Mouse (Mus musculus) embryonic facial prominence, embryonic 14.5 days (tissue): Measurements from ENCODE around the gene Rps6. TPM values are rescaled to one million over a fixed set of nuclear protein-coding genes. Genes with fewer than 3 reads are reported as not detected.

Experiments
- ATAC-seq: fragments of 200-750 bp; cut with Nextera tagmentation; 2 replicates; pipeline ENCODE4 v1.8.0; 2017; ENCODE audit warnings: low read depth, moderate number of reproducible peaks, moderate TSS enrichment
- DNase-seq: peaks from one replicate; pipeline ENCODE4 v3.0.0-alpha.2; 2015; ENCODE audit warnings: low spot score
- H3K27ac ChIP-seq: fragments of 300-500 bp; sonication (generic); replicated peaks from 2 replicates; pipeline ENCODE4 v1.5.1; 2014; ENCODE audit warnings: low read depth, mild to moderate bottlenecking, low read length, moderate library complexity
- H3K27me3 ChIP-seq: fragments of 300-500 bp; sonication (generic); replicated peaks from 2 replicates; pipeline ENCODE4 v1.6.1; 2014; ENCODE audit warnings: low read length; ENCODE audit not compliant: control insufficient read depth, insufficient read depth
- H3K36me3 ChIP-seq: fragments of 300-500 bp; sonication (generic); 2 replicates; pipeline ENCODE4 v1.6.1; 2014; ENCODE audit warnings: low read length, mixed read lengths; ENCODE audit not compliant: control insufficient read depth, insufficient read depth
- H3K4me1 ChIP-seq: fragments of 300-500 bp; sonication (generic); 2 replicates; pipeline ENCODE4 v1.6.1; 2014; ENCODE audit warnings: antibody characterized with exemption, low read length; ENCODE audit not compliant: control insufficient read depth, insufficient read depth
- H3K4me2 ChIP-seq: fragments of 300-500 bp; sonication (generic); 2 replicates; pipeline ENCODE4 v1.6.1; 2014; ENCODE audit warnings: low read depth, mild to moderate bottlenecking, low read length, moderate library complexity, mixed read lengths
- H3K4me3 ChIP-seq: fragments of 300-500 bp; sonication (generic); 2 replicates; pipeline ENCODE4 v1.5.1; 2014; ENCODE audit warnings: low read depth, mild to moderate bottlenecking, low read length
- H3K9ac ChIP-seq: fragments of 300-500 bp; sonication (generic); 2 replicates; pipeline ENCODE4 v1.6.1; 2014; ENCODE audit warnings: low read depth, mild to moderate bottlenecking, low read length, moderate library complexity, mixed read lengths
- H3K9me3 ChIP-seq: fragments of 300-500 bp; sonication (generic); 2 replicates; pipeline ENCODE4 v1.6.1; 2016; ENCODE audit warnings: low read length; ENCODE audit not compliant: control insufficient read depth
- WGBS: fragments of 180-500 bp; shearing (Covaris S2); extraction: QIAGEN DNeasy Blood & Tissue Kit; methylation state at CpG from one replicate; pipeline ENCODE4 v1.1.7; 2014; 5-methylcytosine and 5-hydroxymethylcytosine counted together
- polyA plus RNA-seq: library from polyadenylated mRNA; unstranded; fragments of >200 nt; fragmentation: Nextera tagmentation; extraction: Ambion mirVana; gene quantifications from 2 replicates; pipeline ENCODE4 v1.2.1, GENCODE M21; 2014

Gene Rps6
- polyA plus RNA-seq, 1 experiment from 2014 or later, result 832 TPM

DNA sequence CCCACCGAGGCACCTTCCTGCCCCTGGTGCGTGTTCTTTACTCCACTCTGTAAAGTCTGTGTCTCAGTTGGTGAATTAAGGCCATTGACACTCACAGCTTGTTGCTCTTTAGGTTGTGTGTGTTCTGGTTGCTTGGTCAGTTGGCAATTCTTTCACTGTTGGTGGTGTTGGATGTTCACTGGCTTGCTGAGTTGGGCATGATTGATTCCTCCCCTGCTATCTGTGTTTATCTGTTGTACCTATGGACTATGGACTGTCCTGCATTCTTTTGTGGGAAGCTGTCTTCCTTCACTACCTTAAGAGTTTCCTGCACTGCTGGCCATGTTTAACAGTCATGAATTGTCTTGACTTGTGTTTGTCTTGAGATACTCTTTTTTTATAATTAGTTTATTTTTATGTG is 25.3 kb downstream of the Rps6 start:
- Histone ChIP-seq H3K27me3 (no peaks in the 10 kb centered on the region), H3K4me1 (no peaks in the 10 kb centered on the region), H3K4me2 (no peak overlapping the region), H3K36me3 (peaks cover 56% of the 10 kb centered on the region), H3K9ac (no peak overlapping the region), H3K27ac (no peak overlapping the region), H3K4me3 (no peak overlapping the region), H3K9me3 (no peaks in the 10 kb centered on the region)
- WGBS, result 100% methylated on average over 2 of the region's 2 CpGs
- ATAC-seq, result no peak
- no peak for DNase-seq

DNA sequence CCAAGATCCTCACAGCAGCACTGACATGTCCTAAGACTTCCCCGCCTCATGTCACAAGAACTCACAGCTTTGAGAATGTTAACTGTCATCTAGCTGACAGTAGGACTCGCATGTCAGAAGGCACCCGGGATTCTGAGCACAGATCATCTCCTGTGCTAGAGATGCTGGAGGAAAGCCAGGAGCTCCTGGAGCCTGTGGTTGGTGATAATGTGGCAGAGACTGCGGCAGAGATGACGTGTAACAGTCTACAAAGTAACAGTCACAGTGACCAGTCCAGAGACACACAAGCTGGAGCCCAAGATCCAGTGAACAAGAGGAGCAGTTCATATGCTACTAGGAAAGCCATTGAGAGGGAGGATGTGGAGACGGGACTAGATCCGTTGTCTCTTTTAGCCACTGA is 32.1 kb downstream of the Rps6 start:
- ATAC-seq, result no peak

DNA sequence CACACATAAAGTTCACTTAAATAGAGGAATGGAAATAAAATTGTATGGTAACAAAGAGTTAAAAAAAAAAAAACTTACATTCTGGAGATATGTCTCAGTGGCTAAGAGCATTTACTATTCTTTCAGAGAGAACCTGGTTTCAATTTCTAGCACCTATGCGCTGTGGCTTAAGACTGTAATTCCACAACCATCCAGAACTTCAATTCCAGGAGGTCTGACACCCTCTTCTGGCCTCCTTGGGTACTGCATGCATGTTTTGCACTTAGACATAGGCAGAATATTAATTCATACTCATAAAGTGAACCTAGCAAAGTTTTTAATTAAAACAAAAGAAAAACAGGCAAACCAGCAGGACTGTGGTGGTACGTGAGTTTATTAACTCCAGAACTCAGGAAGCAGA is 34.0 kb downstream of the Rps6 start:
- H3K36me3 ChIP-seq, result peaks cover 57% of the 10 kb centered on the region
- H3K27me3 ChIP-seq, result no peaks in the 10 kb centered on the region
- WGBS, result 60% methylated on average over 2 of the region's 2 CpGs
- H3K4me1 ChIP-seq, result no peaks in the 10 kb centered on the region
- H3K4me3 ChIP-seq, result no peak overlapping the region
- DNase-seq (peak; percentile 34), ATAC-seq (no peak)
- no peaks in the 10 kb centered on the region for H3K9me3 ChIP-seq
- no peak overlapping the region for H3K27ac ChIP-seq
- no peak overlapping the region for H3K9ac ChIP-seq
- H3K4me2 ChIP-seq, result no peak overlapping the region

More for the DNA sequence above, 32.1 kb downstream of the Rps6 start:
- H3K9me3 ChIP-seq, result no peaks in the 10 kb centered on the region
- H3K4me2 ChIP-seq, result no peak overlapping the region
- H3K4me1 ChIP-seq, result no peaks in the 10 kb centered on the region
- H3K27ac ChIP-seq, result no peak overlapping the region
- no peaks in the 10 kb centered on the region for H3K27me3 ChIP-seq
- no peak overlapping the region for H3K9ac ChIP-seq
- 89% methylated on average over 7 of the region's 7 CpGs for WGBS
- peaks cover 69% of the 10 kb centered on the region for H3K36me3 ChIP-seq
- no peak overlapping the region for H3K4me3 ChIP-seq
- no peak for DNase-seq

DNA sequence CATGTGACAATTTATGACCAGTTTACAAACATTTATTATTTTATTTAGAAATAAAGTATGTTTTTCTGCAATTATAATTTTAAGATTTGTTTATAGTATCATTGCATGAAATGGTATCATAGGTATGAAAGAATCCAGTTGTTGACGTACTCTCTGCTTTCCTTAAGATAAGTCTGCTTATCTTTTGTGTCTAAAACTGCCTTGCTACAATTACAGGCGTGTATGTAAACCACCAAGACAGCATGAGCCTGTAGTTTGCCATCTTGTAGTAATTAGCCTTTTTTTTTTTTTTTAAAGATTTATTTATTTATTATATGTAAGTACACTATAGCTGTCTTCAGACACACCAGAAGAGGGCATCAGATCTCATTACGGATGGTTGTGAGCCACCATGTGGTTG is 42.4 kb downstream of the Rps6 start:
- no peaks in the 10 kb centered on the region for H3K27me3 ChIP-seq
- H3K27ac ChIP-seq, result no peak overlapping the region
- H3K4me3 ChIP-seq, result no peak overlapping the region
- peaks cover 11% of the 10 kb centered on the region for H3K36me3 ChIP-seq
- no peak overlapping the region for H3K4me2 ChIP-seq
- no peaks in the 10 kb centered on the region for H3K9me3 ChIP-seq
- 79% methylated on average over 2 of the region's 3 CpGs for WGBS
- DNase-seq (no peak), ATAC-seq (no peak)
- H3K9ac ChIP-seq, result no peak overlapping the region
- no peaks in the 10 kb centered on the region for H3K4me1 ChIP-seq

DNA sequence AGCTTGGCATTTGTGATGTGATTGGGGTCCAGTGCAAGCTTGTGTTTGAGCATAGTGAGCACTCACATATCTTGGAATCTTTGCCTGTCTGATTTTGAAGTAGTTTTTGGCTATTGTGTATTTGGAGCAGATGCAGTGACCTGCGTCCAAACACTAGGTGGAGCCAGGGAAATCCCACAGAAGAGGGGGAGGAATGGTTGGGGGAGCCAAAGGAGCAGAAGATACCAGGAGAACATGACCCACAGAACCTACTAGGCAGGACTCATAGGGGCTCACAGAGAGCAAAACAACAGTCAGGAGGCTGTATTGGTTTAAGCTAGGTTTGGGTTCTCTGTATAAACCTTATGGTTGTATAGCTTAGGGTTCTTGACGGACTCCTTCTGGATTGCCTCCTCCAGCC is 46.6 kb downstream of the Rps6 start:
- H3K4me2 ChIP-seq, result no peak overlapping the region
- WGBS, result 63% methylated on average over 2 of the region's 2 CpGs
- H3K9ac ChIP-seq, result no peak overlapping the region
- H3K4me1 ChIP-seq, result no peaks in the 10 kb centered on the region
- no peak for DNase-seq
- no peaks in the 10 kb centered on the region for H3K9me3 ChIP-seq
- no peak overlapping the region for H3K4me3 ChIP-seq
- no peak overlapping the region for H3K27ac ChIP-seq
- ATAC-seq, result no peak
- H3K27me3 ChIP-seq, result no peaks in the 10 kb centered on the region
- H3K36me3 ChIP-seq, result peaks cover 25% of the 10 kb centered on the region

Other genes starting within 250 kb of the Rps6 start
- 12.2 and 14.5 TPM in 2 replicates for gene Haus6, start 245.4 kb downstream of the Rps6 start, polyA plus RNA-seq
- 66.2 and 73.1 TPM in 2 replicates for gene Plin2, start 187.4 kb downstream of the Rps6 start, polyA plus RNA-seq
- gene Dennd4c, start 108.9 kb downstream of the Rps6 start, polyA plus RNA-seq, result 7.5 and 8.3 TPM in 2 replicates
- gene Acer2, start 17.0 kb upstream of the Rps6 start, polyA plus RNA-seq, result 9.4 and 14.2 TPM in 2 replicates